Mouse (Mus musculus): ENCODE data around the gene Trpc4ap. TPM values are rescaled to one million over a fixed set of nuclear protein-coding genes. Genes with fewer than 3 reads are reported as not detected.

The Trpc4ap gene
- polyA plus RNA-seq, 1 experiment from 2014 or later, result 190 TPM

DNA sequence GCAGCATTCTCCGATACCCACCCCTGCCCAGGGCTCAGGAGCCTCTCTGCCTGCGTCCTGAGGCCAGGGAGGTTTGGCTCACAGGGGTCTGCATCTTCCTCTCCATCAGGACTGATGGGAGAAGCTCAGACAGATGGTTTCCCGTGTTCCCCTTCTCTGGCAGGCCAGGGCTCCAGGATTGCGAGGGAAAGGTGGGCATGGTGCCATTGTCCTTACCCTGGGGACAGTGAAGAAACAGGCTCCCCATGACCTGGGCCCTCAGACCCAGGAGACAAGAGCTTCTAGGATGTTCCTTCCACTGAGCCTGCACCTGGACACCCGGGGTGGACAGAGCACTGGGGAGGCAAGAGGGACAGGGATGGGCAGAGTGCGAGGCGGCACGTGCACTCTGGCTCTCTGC, 57.6 kb downstream of the Trpc4ap start:
- H3K36me3 ChIP-seq, result peaks cover 82% of the 10 kb centered on the region
- no peak overlapping the region for H3K4me3 ChIP-seq
- no peaks in the 10 kb centered on the region for H3K9me3 ChIP-seq (replicated peaks)
- no peak overlapping the region for H3K27ac ChIP-seq
- no peak overlapping the region for H3K9ac ChIP-seq
- no peak for ATAC-seq (ENCODE audit: low FRiP score)
- H3K4me1 ChIP-seq, result peaks cover 20% of the 10 kb centered on the region
- H3K27me3 ChIP-seq, result peaks cover 48% of the 10 kb centered on the region
- H3K4me2 ChIP-seq (replicated peaks), result no peak overlapping the region
- WGBS, result 91% methylated on average over 8 of the region's 8 CpGs

DNA sequence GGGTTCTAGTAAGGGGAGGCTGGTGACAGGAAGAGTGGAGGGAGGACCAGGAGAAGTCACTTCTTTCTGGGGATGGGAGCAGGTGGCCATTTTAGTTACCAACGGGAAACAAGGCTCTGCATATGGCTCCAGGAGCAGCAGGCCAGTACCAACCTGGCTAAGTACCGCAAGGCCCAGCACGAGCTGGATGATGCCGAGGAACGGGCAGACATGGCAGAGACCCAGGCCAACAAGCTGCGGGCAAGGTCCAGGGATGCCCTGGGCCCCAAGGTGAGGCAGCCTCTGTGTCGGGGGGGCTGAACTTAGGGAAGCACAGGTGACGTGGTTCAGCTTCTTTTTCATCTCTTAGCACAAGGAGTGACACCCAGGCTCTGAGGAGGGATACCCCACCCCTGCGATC, 58.5 kb downstream of the Trpc4ap start:
- H3K4me3 ChIP-seq, result no peak overlapping the region
- no peak overlapping the region for H3K9ac ChIP-seq
- peaks cover 57% of the 10 kb centered on the region for H3K27me3 ChIP-seq
- 91% methylated on average over 9 of the region's 9 CpGs for WGBS
- peaks cover 74% of the 10 kb centered on the region for H3K36me3 ChIP-seq
- no peak overlapping the region for H3K27ac ChIP-seq
- H3K4me1 ChIP-seq, result peaks cover 25% of the 10 kb centered on the region
- no peaks in the 10 kb centered on the region for H3K9me3 ChIP-seq (replicated peaks)
- no peak overlapping the region for H3K4me2 ChIP-seq (replicated peaks)
- no peak for ATAC-seq (ENCODE audit: low FRiP score)

DNA sequence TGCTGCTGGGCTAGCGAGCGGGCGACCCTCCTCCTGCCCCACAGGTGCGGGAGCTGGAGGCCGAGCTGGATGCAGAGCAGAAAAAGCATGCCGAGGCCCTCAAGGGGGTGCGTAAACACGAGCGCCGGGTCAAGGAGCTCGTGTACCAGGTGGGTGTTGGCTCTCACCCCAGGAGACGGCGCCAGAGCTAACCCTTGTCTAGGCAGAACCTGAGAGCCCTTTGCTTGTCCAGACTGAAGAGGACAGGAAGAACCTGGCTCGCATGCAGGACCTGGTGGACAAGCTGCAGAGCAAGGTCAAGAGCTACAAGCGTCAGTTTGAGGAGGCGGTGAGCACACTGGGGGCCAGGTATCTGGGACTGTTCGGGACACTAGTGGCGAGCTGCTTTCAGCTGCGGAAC, 59.1 kb downstream of the Trpc4ap start:
- Histone ChIP-seq H3K4me3 (no peak overlapping the region), H3K36me3 (peaks cover 69% of the 10 kb centered on the region), H3K4me2 (replicated peaks) (no peak overlapping the region), H3K9ac (no peak overlapping the region), H3K9me3 (replicated peaks) (no peaks in the 10 kb centered on the region), H3K27me3 (peaks cover 63% of the 10 kb centered on the region), H3K4me1 (peaks cover 25% of the 10 kb centered on the region), H3K27ac (no peak overlapping the region)
- no peak for ATAC-seq (ENCODE audit: low FRiP score)
- WGBS, result 74% methylated on average over 19 of the region's 19 CpGs

DNA sequence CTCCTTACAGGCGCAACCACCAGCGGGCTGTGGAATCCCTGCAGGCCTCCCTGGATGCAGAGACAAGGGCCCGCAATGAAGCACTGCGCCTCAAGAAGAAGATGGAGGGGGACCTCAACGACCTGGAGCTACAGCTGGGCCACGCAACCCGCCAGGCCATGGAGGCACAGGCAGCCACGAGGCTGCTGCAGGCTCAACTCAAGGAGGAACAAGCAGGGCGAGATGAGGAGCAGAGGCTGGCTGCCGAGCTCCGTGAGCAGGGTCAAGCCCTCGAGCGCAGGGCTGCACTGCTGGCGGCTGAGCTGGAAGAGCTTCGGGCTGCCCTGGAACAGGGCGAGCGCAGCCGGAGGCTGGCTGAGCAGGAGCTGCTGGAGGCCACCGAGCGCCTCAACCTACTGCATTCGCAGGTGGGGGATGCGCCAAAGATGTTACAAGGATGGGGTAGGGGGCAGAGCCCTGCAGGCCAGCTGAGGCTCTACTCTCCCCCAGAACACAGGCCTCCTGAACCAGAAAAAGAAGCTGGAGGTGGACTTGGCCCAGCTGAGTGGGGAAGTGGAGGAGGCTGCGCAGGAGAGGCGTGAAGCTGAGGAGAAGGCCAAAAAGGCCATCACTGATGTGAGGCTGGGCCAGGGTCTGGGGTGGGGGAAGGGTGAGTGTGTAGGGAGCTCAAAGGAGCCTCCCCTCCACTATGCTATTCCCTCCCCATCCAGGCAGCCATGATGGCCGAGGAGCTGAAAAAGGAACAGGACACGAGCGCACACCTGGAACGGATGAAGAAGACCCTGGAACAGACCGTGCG, 59.8 kb downstream of the Trpc4ap start:
- Histone ChIP-seq H3K4me2 (replicated peaks) (no peak overlapping the region), H3K4me1 (peaks cover 25% of the 10 kb centered on the region), H3K9me3 (replicated peaks) (no peaks in the 10 kb centered on the region), H3K9ac (no peak overlapping the region), H3K4me3 (no peak overlapping the region), H3K36me3 (peaks cover 61% of the 10 kb centered on the region), H3K27ac (no peak overlapping the region), H3K27me3 (peaks cover 71% of the 10 kb centered on the region)
- no peak for ATAC-seq (ENCODE audit: low FRiP score)
- WGBS, result 70% methylated on average over 30 of the region's 30 CpGs

DNA sequence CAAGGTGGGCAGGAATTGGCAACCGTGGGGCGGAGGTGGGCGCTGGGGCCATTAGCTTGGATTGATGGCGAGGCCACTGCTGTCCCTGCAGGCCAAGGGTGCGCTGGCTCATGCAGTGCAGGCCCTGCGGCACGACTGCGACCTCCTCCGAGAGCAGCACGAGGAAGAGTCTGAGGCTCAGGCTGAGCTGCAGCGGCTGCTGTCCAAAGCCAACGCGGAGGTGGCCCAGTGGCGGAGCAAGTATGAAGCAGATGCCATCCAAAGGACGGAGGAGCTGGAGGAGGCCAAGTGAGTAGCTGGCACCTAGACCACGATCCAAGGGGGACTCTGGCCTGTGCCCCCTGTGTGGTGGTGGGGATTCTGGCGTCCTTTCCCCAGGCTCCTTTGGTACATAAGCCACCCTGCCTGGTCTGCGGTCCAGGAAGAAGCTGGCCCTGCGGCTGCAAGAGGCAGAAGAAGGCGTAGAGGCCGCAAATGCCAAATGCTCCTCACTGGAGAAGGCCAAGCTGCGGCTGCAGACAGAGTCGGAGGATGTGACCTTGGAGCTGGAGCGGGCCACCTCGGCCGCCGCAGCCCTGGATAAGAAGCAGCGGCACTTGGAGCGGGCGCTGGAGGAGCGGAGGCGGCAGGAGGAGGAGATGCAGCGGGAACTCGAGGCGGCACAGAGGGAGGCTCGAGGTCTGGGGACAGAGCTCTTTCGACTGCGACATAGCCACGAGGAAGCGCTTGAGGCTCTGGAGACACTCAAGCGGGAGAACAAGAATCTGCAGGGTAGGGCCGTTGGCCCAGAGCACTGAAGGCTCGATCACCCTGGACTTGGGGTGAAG, 61.4 kb downstream of the Trpc4ap start:
- no peak overlapping the region for H3K4me3 ChIP-seq
- no peak overlapping the region for H3K4me2 ChIP-seq (replicated peaks)
- no peak overlapping the region for H3K27ac ChIP-seq
- 18% methylated on average over 43 of the region's 43 CpGs for WGBS
- no peaks in the 10 kb centered on the region for H3K9me3 ChIP-seq (replicated peaks)
- H3K4me1 ChIP-seq, result peaks cover 32% of the 10 kb centered on the region
- ATAC-seq (ENCODE audit: low FRiP score), result no peak
- peaks cover 46% of the 10 kb centered on the region for H3K36me3 ChIP-seq
- 0 out of 2 replicates have a peak overlapping the region, but pooled peaks have one; percentile 13 for H3K9ac ChIP-seq
- H3K27me3 ChIP-seq, result peaks cover 81% of the 10 kb centered on the region

DNA sequence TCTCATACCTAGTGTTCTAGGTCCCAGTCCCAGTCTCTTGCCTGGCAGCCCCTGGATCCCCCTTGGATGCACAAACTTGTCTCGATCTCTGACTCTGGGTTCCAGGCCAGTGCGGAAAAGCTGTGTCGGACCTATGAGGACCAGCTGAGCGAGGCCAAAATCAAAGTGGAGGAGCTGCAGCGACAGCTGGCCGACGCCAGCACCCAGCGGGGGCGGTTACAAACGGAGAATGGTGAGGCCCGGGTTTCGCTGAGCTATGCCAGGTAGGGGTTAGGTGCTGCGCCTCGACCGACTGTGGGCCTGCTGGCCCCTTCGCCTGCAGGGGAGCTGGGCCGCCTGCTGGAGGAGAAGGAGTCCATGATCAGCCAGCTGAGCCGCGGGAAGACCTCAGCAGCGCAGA, 62.0 kb downstream of the Trpc4ap start:
- H3K27ac ChIP-seq, result no peak overlapping the region
- 17% methylated on average over 20 of the region's 20 CpGs for WGBS
- ATAC-seq (ENCODE audit: low FRiP score), result no peak
- peaks cover 32% of the 10 kb centered on the region for H3K4me1 ChIP-seq
- no peaks in the 10 kb centered on the region for H3K9me3 ChIP-seq (replicated peaks)
- no peak overlapping the region for H3K4me3 ChIP-seq
- no peak overlapping the region for H3K9ac ChIP-seq
- peaks cover 87% of the 10 kb centered on the region for H3K27me3 ChIP-seq
- H3K36me3 ChIP-seq, result peaks cover 40% of the 10 kb centered on the region
- no peak overlapping the region for H3K4me2 ChIP-seq (replicated peaks)

DNA sequence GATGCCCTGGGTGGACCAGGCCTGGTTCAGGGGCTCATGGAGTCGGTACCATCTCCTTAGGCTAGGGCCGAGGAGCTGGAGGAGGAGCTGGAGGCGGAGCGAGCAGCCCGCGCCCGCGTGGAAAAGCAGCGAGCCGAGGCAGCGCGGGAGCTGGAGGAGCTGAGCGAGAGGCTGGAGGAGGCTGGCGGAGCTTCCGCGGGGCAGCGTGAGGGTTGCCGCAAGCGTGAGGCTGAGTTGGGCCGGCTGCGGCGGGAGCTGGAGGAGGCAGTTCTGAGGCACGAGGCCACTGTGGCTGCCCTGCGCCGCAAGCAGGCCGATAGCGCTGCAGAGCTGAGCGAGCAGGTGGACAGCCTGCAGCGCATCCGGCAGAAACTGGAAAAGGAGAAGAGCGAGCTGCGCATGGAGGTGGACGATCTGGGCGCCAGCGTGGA, 62.9 kb downstream of the Trpc4ap start:
- Histone ChIP-seq H3K27ac (no peak overlapping the region), H3K4me3 (peak overlapping the region; percentile 28), H3K4me2 (replicated peaks) (peak overlapping the region; percentile 62), H3K36me3 (peaks cover 31% of the 10 kb centered on the region), H3K9me3 (replicated peaks) (no peaks in the 10 kb centered on the region), H3K9ac (peak overlapping the region; percentile 62), H3K4me1 (peaks cover 32% of the 10 kb centered on the region), H3K27me3 (peaks cover 87% of the 10 kb centered on the region)
- 3% methylated on average over 34 of the region's 35 CpGs for WGBS
- peak; percentile 12; the same call in 1 of the 2 replicates for ATAC-seq (ENCODE audit: low FRiP score)

DNA sequence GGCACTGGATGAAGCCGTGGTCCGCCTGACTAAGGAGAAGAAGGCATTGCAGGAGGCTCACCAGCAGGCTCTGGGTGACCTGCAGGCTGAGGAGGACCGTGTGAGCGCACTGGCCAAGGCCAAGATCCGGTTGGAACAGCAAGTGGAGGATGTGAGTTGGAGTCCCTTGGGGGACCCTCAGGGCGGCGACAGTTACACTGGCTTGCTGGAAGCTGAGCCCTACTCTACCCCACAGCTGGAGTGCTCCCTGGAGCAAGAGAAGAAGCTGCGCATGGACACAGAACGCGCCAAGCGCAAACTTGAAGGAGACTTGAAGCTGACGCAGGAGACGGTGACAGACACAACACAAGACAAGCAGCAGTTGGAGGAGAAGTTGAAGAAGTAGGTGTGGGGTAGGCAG, 63.7 kb downstream of the Trpc4ap start:
- H3K9me3 ChIP-seq (replicated peaks), result no peaks in the 10 kb centered on the region
- H3K36me3 ChIP-seq, result peaks cover 23% of the 10 kb centered on the region
- H3K27me3 ChIP-seq, result peaks cover 82% of the 10 kb centered on the region
- 73% methylated on average over 13 of the region's 13 CpGs for WGBS
- no peak overlapping the region for H3K4me2 ChIP-seq (replicated peaks)
- no peak for ATAC-seq (ENCODE audit: low FRiP score)
- no peak overlapping the region for H3K4me3 ChIP-seq
- no peak overlapping the region for H3K27ac ChIP-seq
- no peak overlapping the region for H3K9ac ChIP-seq
- H3K4me1 ChIP-seq, result peaks cover 32% of the 10 kb centered on the region

DNA sequence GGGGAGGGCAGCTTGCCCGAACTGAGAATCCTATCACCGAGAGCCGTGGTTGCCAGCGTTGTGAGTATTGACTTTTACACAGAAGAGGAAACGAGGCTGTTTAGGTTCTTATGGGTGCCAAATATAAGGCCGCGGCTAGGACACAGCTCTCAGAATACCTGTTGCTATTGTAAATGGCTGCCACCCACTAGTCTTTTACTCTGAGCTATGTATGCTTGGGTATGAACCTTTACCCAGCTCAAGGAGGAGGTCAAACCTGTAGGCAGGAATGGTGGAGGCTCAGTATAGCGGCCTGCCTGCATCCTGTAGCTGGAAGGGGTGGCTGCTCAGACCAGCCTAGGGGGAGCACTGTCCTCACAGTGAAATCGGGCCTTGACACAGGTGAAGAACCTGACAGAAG, 64.1 kb downstream of the Trpc4ap start:
- no peak for ATAC-seq (ENCODE audit: low FRiP score)
- no peak overlapping the region for H3K4me3 ChIP-seq
- H3K4me2 ChIP-seq (replicated peaks), result no peak overlapping the region
- no peak overlapping the region for H3K27ac ChIP-seq
- H3K4me1 ChIP-seq, result peaks cover 32% of the 10 kb centered on the region
- H3K9me3 ChIP-seq (replicated peaks), result no peaks in the 10 kb centered on the region
- peaks cover 78% of the 10 kb centered on the region for H3K27me3 ChIP-seq
- no peak overlapping the region for H3K9ac ChIP-seq
- 79% methylated on average over 9 of the region's 9 CpGs for WGBS
- peaks cover 19% of the 10 kb centered on the region for H3K36me3 ChIP-seq

DNA sequence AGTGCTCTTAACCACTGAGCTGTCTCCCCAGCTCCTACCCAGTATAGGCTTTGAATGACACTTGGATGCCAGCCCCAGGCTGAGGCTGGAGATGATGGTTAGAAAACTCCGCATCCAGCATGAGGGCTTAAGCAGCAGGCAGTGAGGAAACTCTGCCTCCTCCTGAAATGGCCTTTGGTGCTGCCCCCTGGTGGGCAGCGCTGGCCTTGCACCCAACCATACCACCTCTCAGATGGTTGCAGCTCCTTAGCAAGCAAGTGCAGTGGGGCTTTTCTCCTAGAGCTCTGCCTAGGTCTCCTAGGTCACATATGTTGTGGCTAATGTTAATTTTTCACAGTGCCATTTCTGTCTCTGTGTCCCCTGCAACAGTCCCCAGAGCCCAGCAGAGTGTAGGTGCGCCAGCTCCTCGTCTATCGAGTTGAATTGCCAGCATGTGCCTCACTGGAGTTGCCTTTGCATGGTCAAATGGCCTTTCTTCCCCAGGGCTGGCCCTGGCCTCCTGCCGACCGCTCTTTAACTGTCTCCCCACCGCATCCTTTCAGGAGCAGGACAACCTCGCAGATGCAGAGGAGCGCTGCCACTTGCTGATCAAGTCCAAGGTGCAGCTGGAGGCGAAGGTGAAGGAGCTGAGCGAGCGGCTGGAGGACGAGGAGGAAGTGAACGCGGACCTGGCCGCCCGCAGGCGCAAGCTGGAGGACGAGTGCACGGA, 65.0 kb downstream of the Trpc4ap start:
- WGBS, result 43% methylated on average over 21 of the region's 21 CpGs

DNA sequence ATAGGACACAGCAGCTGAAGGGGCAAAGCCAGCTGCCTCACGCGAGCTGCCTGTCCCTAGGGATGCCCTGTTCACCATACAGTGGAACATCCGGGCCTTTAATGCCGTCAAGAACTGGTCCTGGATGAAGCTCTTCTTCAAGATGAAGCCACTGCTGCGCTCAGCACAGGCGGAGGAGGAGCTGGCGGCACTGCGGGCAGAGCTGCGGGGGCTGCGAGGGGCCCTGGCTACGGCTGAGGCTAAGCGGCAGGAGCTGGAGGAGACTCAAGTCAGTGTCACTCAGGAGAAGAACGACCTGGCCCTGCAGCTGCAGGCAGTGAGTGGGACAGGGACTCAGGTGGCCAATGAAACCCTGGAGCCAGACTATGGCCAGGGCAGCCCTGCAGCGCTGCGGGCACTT, 65.9 kb downstream of the Trpc4ap start:
- no peaks in the 10 kb centered on the region for H3K9me3 ChIP-seq (replicated peaks)
- no peak overlapping the region for H3K4me3 ChIP-seq
- no peak overlapping the region for H3K27ac ChIP-seq
- H3K27me3 ChIP-seq, result peaks cover 69% of the 10 kb centered on the region
- H3K4me1 ChIP-seq, result peaks cover 29% of the 10 kb centered on the region
- ATAC-seq (ENCODE audit: low FRiP score), result 0 out of 2 replicates have a peak, but pooled peaks have one; percentile 3
- 47% methylated on average over 15 of the region's 15 CpGs for WGBS
- 0 out of 2 replicates have a peak overlapping the region, but pooled peaks have one; percentile 1 for H3K9ac ChIP-seq
- H3K36me3 ChIP-seq, result 0 out of 2 replicates have a peak, but pooled peaks cover 3% of the 10 kb centered on the region
- no peak overlapping the region for H3K4me2 ChIP-seq (replicated peaks)

More for the DNA sequence above, 65.0 kb downstream of the Trpc4ap start:
- peaks cover 75% of the 10 kb centered on the region for H3K27me3 ChIP-seq
- no peaks in the 10 kb centered on the region for H3K9me3 ChIP-seq (replicated peaks)
- H3K4me1 ChIP-seq, result peaks cover 32% of the 10 kb centered on the region
- H3K4me2 ChIP-seq (replicated peaks), result no peak overlapping the region
- no peak overlapping the region for H3K9ac ChIP-seq
- H3K4me3 ChIP-seq, result no peak overlapping the region
- H3K27ac ChIP-seq, result no peak overlapping the region
- H3K36me3 ChIP-seq, result peaks cover 11% of the 10 kb centered on the region; the same call in 1 of the 2 replicates
- no peak for ATAC-seq (ENCODE audit: low FRiP score)

DNA sequence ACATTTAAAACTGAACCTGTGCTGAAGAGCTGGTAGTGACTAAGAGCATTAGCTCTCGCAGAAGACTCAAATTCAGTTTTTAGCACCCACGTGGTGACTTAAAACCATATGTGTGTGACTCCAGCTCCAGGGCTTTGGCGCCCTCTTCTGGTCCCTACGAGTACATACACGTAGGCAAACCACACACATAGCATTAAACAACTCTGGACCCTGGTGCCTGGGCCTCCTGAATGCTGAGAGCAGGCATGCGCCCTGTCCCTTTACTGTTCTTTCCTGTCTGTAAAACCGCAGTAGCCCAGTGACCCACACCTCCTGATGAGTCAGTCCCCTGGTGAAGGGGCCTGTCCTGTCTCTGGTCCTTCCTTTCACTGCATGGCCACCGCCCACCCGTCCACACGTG, 67.5 kb downstream of the Trpc4ap start:
- ATAC-seq (ENCODE audit: low FRiP score), result no peak
- whole genome bisulfite sequencing, result 38% methylated on average over 10 of the region's 10 CpGs

More for the DNA sequence above, 67.5 kb downstream of the Trpc4ap start:
- H3K9me3 ChIP-seq (replicated peaks), result no peaks in the 10 kb centered on the region
- peaks cover 14% of the 10 kb centered on the region for H3K4me1 ChIP-seq
- no peaks in the 10 kb centered on the region for H3K36me3 ChIP-seq
- H3K4me3 ChIP-seq, result no peak overlapping the region
- no peak overlapping the region for H3K9ac ChIP-seq
- H3K4me2 ChIP-seq (replicated peaks), result no peak overlapping the region
- no peak overlapping the region for H3K27ac ChIP-seq
- peaks cover 59% of the 10 kb centered on the region for H3K27me3 ChIP-seq
